Mouse (Mus musculus) embryonic stem cell, embryonic (primary cell): ENCODE results near the gene Phf20.

ENCODE experiments used
- CTCF ChIA-PET, 4 experiments: fragments of 300-600 bp in 2 of 4; fragments of 350-600 bp in 2 of 4; sonication (Branson Sonifier 250); formaldehyde crosslinking; loops; one replicate each; lab custom pipeline; 2022; ENCODE audit warnings: inconsistent platforms in 2 of 4; lab: Charles Lee
- POLR2A ChIA-PET, 4 experiments: fragments of 300-600 bp in 2 of 4; fragments of 350-600 bp in 2 of 4; sonication (Branson Sonifier 250); formaldehyde crosslinking; loops; one replicate each; lab custom pipeline; 2022; ENCODE audit warnings: antibody characterized with exemption in 4 of 4, inconsistent platforms in 1 of 4; lab: Charles Lee

The Phf20 gene

GRCm38 (mm10) chr2:156190004-156190896, 6.0 kb upstream of the Phf20 start:
- CTCF ChIA-PET = interaction anchor here in 1 of 4 experiments (1.1 kb wide), 1 partner anchor 20 kb away, joined by 3 read pairs; no protein-coding TSS in a partner anchor

GRCm38 (mm10) chr2:156191540-156191939, 4.7 kb upstream of the Phf20 start:
- ChIA-PET CTCF (interaction anchor here in 2 of 4 experiments (0.6 to 1.3 kb wide), 4 partner anchors 11 to 114 kb away, joined by 3 to 11 read pairs (median 4); partner anchors contain the start of gene Rbm39 (in 1 of the 2)), POLR2A (interaction anchor here (0.5 to 7.1 kb wide), 16 partner anchors 8 to 828 kb away, joined by 3 to 129 read pairs (median 4); partner anchors contain the start of genes Rbm39 (in 4 of the 4) and BC029722 (in 1 of the 4))

More at GRCm38 (mm10) chr2:156190004-156190896, 6.0 kb upstream of the Phf20 start:
- POLR2A ChIA-PET = interaction anchor here (0.6 to 7.1 kb wide), 20 partner anchors 8 to 46 kb away, joined by 3 to 129 read pairs (median 4); partner anchors contain the start of genes Rbm39 (in 4 of the 4) and Nfs1 (in 1 of the 4)

- POLR2A ChIA-PET = interaction anchor here (0.5 to 7.1 kb wide), 19 partner anchors 8 to 956 kb away, joined by 3 to 129 read pairs (median 4); partner anchors contain the start of genes Rbm39 (in 4 of the 4) and BC029722 (in 1 of the 4)
These were observed 4.2 kb upstream of the Phf20 start for GRCm38 (mm10) chr2:156192068-156192467.

GRCm38 (mm10) chr2:156193066-156193862, 3.0 kb upstream of the Phf20 start:
- ChIA-PET CTCF (interaction anchor here in 2 of 4 experiments (0.6 to 0.7 kb wide), 2 partner anchors 580 to 780 kb away, joined by 3 read pairs; no protein-coding TSS in a partner anchor), POLR2A (interaction anchor here (1.0 to 18.0 kb wide), 7 partner anchors 12 to 18 kb away, joined by 5 to 447 read pairs (median 77); partner anchors contain the start of gene Rbm39 (in 4 of the 4))

More at GRCm38 (mm10) chr2:156192068-156192467, 4.2 kb upstream of the Phf20 start:
- CTCF ChIA-PET = interaction anchor here in 2 of 4 experiments (0.6 to 1.3 kb wide), 4 partner anchors 12 to 50 kb away, joined by 3 to 11 read pairs (median 4); partner anchors contain the start of gene Rbm39 (in 1 of the 2)

- POLR2A ChIA-PET = interaction anchor here (0.6 to 18.0 kb wide), 16 partner anchors 7 to 63 kb away, joined by 3 to 447 read pairs (median 11); partner anchors contain the start of gene Rbm39 (in 4 of the 4)
- CTCF ChIA-PET = interaction anchor here in 2 of 4 experiments (0.6 to 0.9 kb wide), 2 partner anchors 52 to 226 kb away, joined by 3 to 9 read pairs; partner anchors contain the start of gene Epb41l1 (in 1 of the 2)
These were observed 1.7 kb upstream of the Phf20 start for GRCm38 (mm10) chr2:156194571-156194970.

- ChIA-PET POLR2A (interaction anchor here (0.6 to 18.0 kb wide), 51 partner anchors 9 to 1369 kb away, joined by 3 to 447 read pairs (median 4); partner anchors contain the start of genes Rbm39 (in 4 of the 4), Cep250 (in 1 of the 4), Cnbd2 (in 1 of the 4) and Cpne1 (in 1 of the 4)), CTCF (interaction anchor here in 3 of 4 experiments (0.6 to 1.6 kb wide), 5 partner anchors 16 to 233 kb away, joined by 3 to 8 read pairs (median 4); no protein-coding TSS in a partner anchor)
These were observed 1.1 kb downstream of the Phf20 start for GRCm38 (mm10) chr2:156197129-156197911.

- POLR2A ChIA-PET = interaction anchor here in 3 of 4 experiments (0.5 to 18.0 kb wide), 45 partner anchors 8 to 1953 kb away, joined by 3 to 447 read pairs (median 4); partner anchors contain the start of genes Rbm39 (in 3 of the 3), Cnbd2 (in 2 of the 3), Cpne1 (in 2 of the 3) and Rbm12 (in 2 of the 3)
- CTCF ChIA-PET = interaction anchor here in 3 of 4 experiments (0.6 to 2.1 kb wide), 5 partner anchors 8 to 78 kb away, joined by 3 to 18 read pairs (median 4); no protein-coding TSS in a partner anchor
These were observed 3.7 kb downstream of the Phf20 start for GRCm38 (mm10) chr2:156199944-156200343.

GRCm38 (mm10) chr2:156201486-156201885, 5.2 kb downstream of the Phf20 start:
- POLR2A ChIA-PET = interaction anchor here (0.6 to 18.0 kb wide), 13 partner anchors 6 to 241 kb away, joined by 3 to 447 read pairs (median 8); partner anchors contain the start of gene Rbm39 (in 2 of the 4)
- CTCF ChIA-PET = interaction anchor here in 2 of 4 experiments (0.7 to 2.1 kb wide), 2 partner anchors 9 to 379 kb away, joined by 3 to 4 read pairs; no protein-coding TSS in a partner anchor

GRCm38 (mm10) chr2:156202848-156203437, 6.7 kb downstream of the Phf20 start:
- ChIA-PET CTCF (interaction anchor here in 2 of 4 experiments (0.6 to 1.1 kb wide), 4 partner anchors 12 to 102 kb away, joined by 3 to 4 read pairs (median 3); no protein-coding TSS in a partner anchor), POLR2A (interaction anchor here (0.6 to 18.0 kb wide), 31 partner anchors 7 to 198 kb away, joined by 3 to 447 read pairs (median 4); partner anchors contain the start of genes Rbm39 (in 3 of the 4), Cnbd2 (in 1 of the 4), Nfs1 (in 1 of the 4) and Romo1 (in 1 of the 4))

- ChIA-PET POLR2A (interaction anchor here in 3 of 4 experiments (0.6 to 18.0 kb wide), 18 partner anchors 8 to 472 kb away, joined by 3 to 447 read pairs (median 4); partner anchors contain the start of gene Rbm39 (in 1 of the 3)), CTCF (interaction anchor here (0.6 to 1.1 kb wide), 16 partner anchors 11 to 848 kb away, joined by 3 to 10 read pairs (median 3); partner anchors contain the start of genes Scand1 (in 2 of the 4) and Cnbd2 (in 1 of the 4))
These were observed 7.7 kb downstream of the Phf20 start for GRCm38 (mm10) chr2:156203917-156204316.

GRCm38 (mm10) chr2:156217786-156218185, 21.5 kb downstream of the Phf20 start:
- CTCF ChIA-PET = interaction anchor here in 1 of 4 experiments (0.6 to 1.1 kb wide), 3 partner anchors 14 to 80 kb away, joined by 3 to 4 read pairs (median 3); no protein-coding TSS in a partner anchor
- POLR2A ChIA-PET = interaction anchor here (0.5 to 10.2 kb wide), 34 partner anchors 9 to 209 kb away, joined by 3 to 236 read pairs (median 5); partner anchors contain the start of genes Phf20 (in 3 of the 4), Rbm39 (in 2 of the 4), 6430550D23Rik (in 1 of the 4) and Cnbd2 (in 1 of the 4)

- ChIA-PET POLR2A (interaction anchor here in 3 of 4 experiments (0.6 to 10.2 kb wide), 11 partner anchors 12 to 394 kb away, joined by 3 to 236 read pairs (median 3); partner anchors contain the start of genes Phf20 (in 1 of the 3) and Rbm39 (in 1 of the 3)), CTCF (interaction anchor here in 3 of 4 experiments (0.7 to 1.3 kb wide), 6 partner anchors 13 to 1107 kb away, joined by 3 to 8 read pairs (median 3); no protein-coding TSS in a partner anchor)
These were observed 25.8 kb downstream of the Phf20 start for GRCm38 (mm10) chr2:156222100-156222499.

GRCm38 (mm10) chr2:156224043-156224442, 27.8 kb downstream of the Phf20 start:
- POLR2A ChIA-PET = interaction anchor here in 1 of 4 experiments (1.2 to 10.2 kb wide), 3 partner anchors 17 to 88 kb away, joined by 3 to 236 read pairs (median 3); partner anchors contain the start of genes Cnbd2, Phf20 and Scand1
- CTCF ChIA-PET = no interaction called here

- CTCF ChIA-PET = interaction anchor here in 1 of 4 experiments (1.0 kb wide), 1 partner anchor 156 kb away, joined by 5 read pairs; no protein-coding TSS in a partner anchor
- POLR2A ChIA-PET = interaction anchor here in 3 of 4 experiments (0.6 to 3.7 kb wide), 13 partner anchors 8 to 47 kb away, joined by 3 to 20 read pairs (median 5); partner anchors contain the start of gene Rbm39 (in 2 of the 3)
These were observed 31.4 kb downstream of the Phf20 start for GRCm38 (mm10) chr2:156227689-156228088.
